Mouse (Mus musculus) heart, adult 2 months (tissue): ENCODE measurements at regions not wholly inside any gene's neighbourhood (a gene's known extent, or its start where the extent isn't known, plus 50 kb on each side); places are given as distances from the start of the nearest gene placed in this dataset.

Source experiments
- DNase-seq, 2 experiments: peaks; one replicate each; pipeline ENCODE4 v3.0.0; 2021
- H3K27ac ChIP-seq: fragments of 200-600 bp; 2 replicates; pipeline ENCODE4 v1.8.1; 2022
- H3K27me3 ChIP-seq: fragments of 200-500 bp; 2 replicates; pipeline ENCODE4 v1.6.1; 2012; ENCODE audit warnings: mild to moderate bottlenecking, low read length, inconsistent platforms, mixed read lengths; ENCODE audit not compliant: control insufficient read depth, insufficient read depth
- H3K36me3 ChIP-seq: fragments of 200-500 bp; 2 replicates; pipeline ENCODE4 v1.6.1; 2012; ENCODE audit warnings: low read length, inconsistent platforms; ENCODE audit not compliant: control insufficient read depth, insufficient read depth
- H3K4me1 ChIP-seq: fragments of 200-500 bp; 2 replicates; pipeline ENCODE4 v1.6.1; 2011; ENCODE audit warnings: low read length; ENCODE audit not compliant: control insufficient read depth, insufficient read depth
- H3K4me3 ChIP-seq: fragments of 200-600 bp; 2 replicates; pipeline ENCODE4 v1.8.1; 2022
- H3K79me2 ChIP-seq: fragments of 200-500 bp; replicated peaks from 2 replicates; pipeline ENCODE4 v1.6.1; 2012; ENCODE audit warnings: mild to moderate bottlenecking, inconsistent platforms, low read length, moderate library complexity, mixed read lengths; ENCODE audit not compliant: control insufficient read depth, insufficient read depth
- H3K9ac ChIP-seq: fragments of 200-500 bp; 2 replicates; pipeline ENCODE4 v1.6.1; 2012; ENCODE audit warnings: low read depth, mild to moderate bottlenecking, control low read depth, inconsistent platforms, low read length, mixed read lengths
- CTCF ChIP-seq: fragments of 200-600 bp; IDR thresholded peaks from 2 replicates; pipeline ENCODE4 v1.8.1; 2022; ENCODE audit warnings: antibody characterized with exemption, mild to moderate bottlenecking, moderate library complexity
- EP300 ChIP-seq: fragments of 200-500 bp; IDR thresholded peaks from 2 replicates; pipeline ENCODE4 v1.6.1; 2011; ENCODE audit warnings: low read depth, low read length, control low read depth; ENCODE audit not compliant: insufficient read depth
- POLR2A ChIP-seq: fragments of 200-500 bp; IDR thresholded peaks from 2 replicates; pipeline ENCODE4 v1.6.1; 2011; ENCODE audit warnings: mild to moderate bottlenecking, low read depth, low read length, control low read depth; ENCODE audit not compliant: insufficient read depth
- WGBS: fragments of 180-500 bp; shearing (Covaris S2); methylation state at CpG from one replicate; pipeline ENCODE4 v1.1.7; 2018; 5-methylcytosine and 5-hydroxymethylcytosine counted together
- intact Hi-C: fragments of 180-260 bp; cut with DNase I; formaldehyde crosslinking; loops from one replicate; pipeline ENCODE4 v1.15.1; 2025

DNA sequence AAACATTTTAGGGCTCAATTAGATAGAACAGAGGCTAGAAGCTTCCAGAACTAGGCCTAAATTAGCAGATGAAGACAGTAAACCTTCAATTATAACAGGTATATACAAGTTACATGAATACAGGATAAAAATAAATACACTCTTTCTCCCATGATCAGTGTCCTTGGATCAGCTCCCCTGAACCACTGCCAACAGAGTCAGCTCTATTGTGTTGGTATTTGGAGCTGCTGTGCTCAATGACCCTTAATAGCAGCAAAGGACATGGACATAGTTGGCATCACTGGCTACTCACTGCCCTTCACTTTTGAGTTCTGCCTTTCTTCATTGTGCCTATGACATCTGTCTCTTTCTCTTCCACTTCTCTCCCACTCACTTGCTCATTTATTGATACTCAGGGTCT lies 639.1 kb upstream of the 4921530L21Rik start:
- peak; percentile 31 to 41 for DNase-seq
- no peak overlapping the region for H3K9ac ChIP-seq
- no peak overlapping the region for H3K4me3 ChIP-seq
- no peaks in the 10 kb centered on the region for H3K27me3 ChIP-seq
- peak overlapping the region; percentile 73 for H3K27ac ChIP-seq
- no peaks in the 10 kb centered on the region for H3K79me2 ChIP-seq
- TF ChIP-seq POLR2A (no peak), CTCF (no peak), EP300 (no peak)
- no peaks in the 10 kb centered on the region; the same call in 1 of the 2 replicates for H3K4me1 ChIP-seq
- no peaks in the 10 kb centered on the region for H3K36me3 ChIP-seq
- intact Hi-C loops = no loop called here

DNA sequence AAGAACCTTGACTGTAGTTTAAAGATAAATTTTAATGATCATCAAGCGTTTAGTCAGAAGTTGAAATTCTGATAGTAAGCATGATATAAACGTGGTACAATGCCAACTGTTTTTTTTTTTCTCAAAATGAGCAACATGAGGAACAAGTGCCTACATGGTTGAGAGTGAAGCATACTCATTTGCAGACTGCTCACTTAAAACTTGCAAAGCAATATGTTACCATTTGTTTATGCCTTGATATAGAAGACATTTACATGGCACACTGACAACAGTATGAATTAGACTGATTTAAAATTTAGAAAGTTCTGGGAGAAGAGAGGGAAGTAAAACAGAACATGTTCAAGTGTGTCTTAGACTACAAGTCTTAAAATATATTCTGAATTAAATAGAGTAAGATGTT lies 632.2 kb upstream of the 4921530L21Rik start:
- H3K4me1 ChIP-seq = no peaks in the 10 kb centered on the region
- no peak overlapping the region for H3K4me3 ChIP-seq
- 46% methylated on average over 2 of the region's 2 CpGs for WGBS
- H3K27ac ChIP-seq = no peak overlapping the region
- no peak for TF ChIP-seq CTCF
- TF ChIP-seq EP300 = no peak
- no peak for TF ChIP-seq POLR2A
- intact Hi-C loops = no loop called here
- no peaks in the 10 kb centered on the region for H3K79me2 ChIP-seq
- no peaks in the 10 kb centered on the region for H3K27me3 ChIP-seq
- no peaks in the 10 kb centered on the region for H3K36me3 ChIP-seq
- no peak overlapping the region for H3K9ac ChIP-seq
- DNase-seq = no peak

DNA sequence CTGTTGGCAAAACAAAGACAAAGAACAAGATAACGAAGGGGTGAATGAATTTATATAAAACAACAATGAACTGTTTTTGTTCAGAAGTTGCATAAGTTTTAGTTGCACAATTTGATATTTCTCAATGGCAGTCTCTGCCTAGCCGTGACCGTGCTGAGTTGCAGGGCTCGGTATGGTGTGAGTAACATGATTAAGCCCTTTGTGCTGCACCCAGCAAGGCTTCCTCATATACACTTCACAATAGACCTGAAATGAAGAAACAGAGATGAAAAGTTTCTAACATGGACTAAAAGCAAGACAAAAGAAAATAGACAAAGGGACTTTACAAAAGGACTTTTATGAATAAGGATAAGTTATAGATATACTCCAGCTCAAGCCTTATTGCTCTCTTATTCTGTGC lies 624.9 kb upstream of the 4921530L21Rik start:
- no peaks in the 10 kb centered on the region for H3K4me1 ChIP-seq
- WGBS = 84% methylated on average over 4 of the region's 4 CpGs
- no peak overlapping the region for H3K27ac ChIP-seq
- intact Hi-C loops = no loop called here
- no peaks in the 10 kb centered on the region for H3K27me3 ChIP-seq
- DNase-seq = no peak
- no peaks in the 10 kb centered on the region for H3K79me2 ChIP-seq
- TF ChIP-seq EP300 = no peak
- no peak for TF ChIP-seq POLR2A
- no peak for TF ChIP-seq CTCF
- no peaks in the 10 kb centered on the region for H3K36me3 ChIP-seq
- no peak overlapping the region for H3K4me3 ChIP-seq
- H3K9ac ChIP-seq = no peak overlapping the region

DNA sequence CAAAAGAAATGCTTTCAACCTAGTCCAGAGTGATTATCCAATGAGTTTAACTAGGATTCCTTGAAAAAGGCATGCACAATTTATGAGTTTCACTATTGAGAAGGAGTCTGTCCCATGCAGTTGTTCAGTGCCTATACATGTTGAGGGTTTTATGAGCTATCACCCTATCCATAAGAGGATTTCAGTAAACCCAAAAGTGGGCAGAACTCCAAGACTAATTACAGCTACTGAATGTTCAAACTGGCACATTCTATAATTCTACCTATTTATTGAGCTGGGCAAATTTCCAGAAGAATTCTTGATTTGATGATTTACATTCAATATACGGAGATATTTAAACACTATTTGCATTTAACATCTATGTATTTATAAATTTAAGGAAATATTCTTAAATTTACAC lies 599.6 kb upstream of the 4921530L21Rik start:
- Histone ChIP-seq H3K79me2 (no peaks in the 10 kb centered on the region), H3K27me3 (no peaks in the 10 kb centered on the region), H3K9ac (no peak overlapping the region), H3K27ac (no peak overlapping the region), H3K4me3 (no peak overlapping the region), H3K4me1 (no peaks in the 10 kb centered on the region), H3K36me3 (no peaks in the 10 kb centered on the region)
- DNase-seq = no peak
- TF ChIP-seq POLR2A (no peak), CTCF (no peak), EP300 (no peak)
- 61% methylated on average over 1 of the region's 1 CpGs for WGBS
- intact Hi-C loops = no loop called here

DNA sequence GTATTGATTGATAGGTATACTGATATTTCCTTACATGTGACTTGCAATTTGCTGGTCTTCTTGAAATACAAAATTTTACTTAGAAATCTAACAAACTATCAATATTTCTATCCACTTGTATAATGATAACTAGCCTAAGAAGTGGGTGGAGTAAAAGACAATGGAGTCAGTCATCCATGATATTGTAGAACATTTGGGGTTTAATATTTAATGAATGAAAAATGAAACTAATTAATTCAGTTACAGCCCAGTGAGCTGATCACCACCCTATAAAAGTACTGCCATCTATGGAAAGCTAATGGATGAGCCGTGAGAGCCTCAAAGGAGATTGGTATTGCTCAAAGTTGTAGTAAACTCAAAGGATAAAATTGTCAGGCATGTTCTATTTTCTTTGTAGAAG lies 599.0 kb upstream of the 4921530L21Rik start:
- no peak overlapping the region for H3K9ac ChIP-seq
- H3K4me1 ChIP-seq = no peaks in the 10 kb centered on the region

DNA sequence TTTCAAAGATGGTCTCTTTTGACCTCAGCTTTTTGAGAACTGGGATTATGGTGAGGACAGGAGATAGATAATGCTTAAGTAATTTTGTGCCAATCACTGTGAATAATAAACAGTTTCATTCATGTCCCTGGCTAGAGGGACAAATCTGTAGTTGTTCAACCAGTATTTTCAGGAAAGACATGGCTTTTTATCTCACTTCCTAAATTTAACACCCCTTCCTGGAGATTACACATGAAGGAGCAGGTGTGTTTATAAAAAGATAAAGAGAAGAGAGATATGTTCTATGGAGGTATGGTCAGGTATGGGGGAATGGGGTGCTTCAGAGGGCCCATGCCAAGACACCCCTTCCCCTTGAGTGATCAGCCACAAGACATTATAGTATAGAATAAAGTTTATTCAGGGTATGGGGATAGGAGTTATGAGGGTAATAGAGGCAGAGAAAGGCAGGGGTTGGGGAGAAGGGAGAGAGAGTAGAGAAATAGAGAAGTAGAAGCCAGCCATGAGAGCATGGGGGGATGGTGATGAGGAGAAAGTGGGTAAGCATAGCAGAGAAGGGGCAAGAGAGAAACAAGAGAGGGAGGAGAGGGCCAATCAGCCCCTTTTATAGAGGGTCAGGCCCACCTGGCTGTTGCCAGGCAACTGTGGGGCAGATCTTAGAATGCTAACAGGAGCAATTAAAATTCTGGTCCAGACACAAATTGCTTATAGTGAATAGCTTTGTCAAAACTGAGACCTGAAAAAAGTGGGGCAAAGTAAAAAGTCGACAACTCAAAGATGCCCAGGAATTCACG lies 566.7 kb upstream of the 4921530L21Rik start:
- H3K79me2 ChIP-seq = no peaks in the 10 kb centered on the region
- no peak overlapping the region for H3K27ac ChIP-seq
- 77% methylated on average over 2 of the region's 2 CpGs for WGBS
- no peaks in the 10 kb centered on the region for H3K4me1 ChIP-seq
- TF ChIP-seq POLR2A (no peak), EP300 (no peak), CTCF (no peak)
- no peak overlapping the region for H3K9ac ChIP-seq
- no peaks in the 10 kb centered on the region for H3K27me3 ChIP-seq
- no peak overlapping the region for H3K4me3 ChIP-seq
- DNase-seq = no peak
- intact Hi-C loops = no loop called here
- no peaks in the 10 kb centered on the region for H3K36me3 ChIP-seq

More for the DNA sequence above, 599.0 kb upstream of the 4921530L21Rik start:
- 82% methylated on average over 1 of the region's 1 CpGs for WGBS
- no peaks in the 10 kb centered on the region for H3K79me2 ChIP-seq
- H3K27ac ChIP-seq = no peak overlapping the region
- no peak for TF ChIP-seq POLR2A
- no peak for TF ChIP-seq EP300
- no peak for TF ChIP-seq CTCF
- no peaks in the 10 kb centered on the region for H3K27me3 ChIP-seq
- intact Hi-C loops = no loop called here
- H3K4me3 ChIP-seq = no peak overlapping the region
- no peak for DNase-seq
- H3K36me3 ChIP-seq = no peaks in the 10 kb centered on the region
